Mouse (Mus musculus) stomach, embryonic 14.5 days (tissue): ENCODE results near the gene Tmem44. TPM values are rescaled to one million over a fixed set of nuclear protein-coding genes. Genes with fewer than 3 reads are reported as not detected.

Experiments
- ATAC-seq: fragments of 200-750 bp; cut with Nextera tagmentation; 2 replicates; pipeline ENCODE4 v1.8.0; 2017; ENCODE audit warnings: low read depth, moderate TSS enrichment; ENCODE audit not compliant: insufficient number of reproducible peaks, insufficient read depth, low FRiP score
- H3K27ac ChIP-seq: fragments of 300-500 bp; sonication (generic); 2 replicates; pipeline ENCODE4 v1.5.1; 2014; ENCODE audit warnings: mild to moderate bottlenecking, low read length, moderate library complexity, mixed read lengths
- H3K27me3 ChIP-seq: fragments of 300-500 bp; sonication (generic); 2 replicates; pipeline ENCODE4 v1.6.1; 2014; ENCODE audit warnings: low read length, control low read depth, mixed read lengths; ENCODE audit not compliant: control insufficient read depth, insufficient read depth
- H3K36me3 ChIP-seq: fragments of 300-500 bp; sonication (generic); 2 replicates; pipeline ENCODE4 v1.6.1; 2014; ENCODE audit warnings: mild to moderate bottlenecking, control low read depth, low read length, moderate library complexity, mixed read lengths; ENCODE audit not compliant: control insufficient read depth, insufficient read depth
- H3K4me1 ChIP-seq: fragments of 300-500 bp; sonication (generic); 2 replicates; pipeline ENCODE4 v1.6.1; 2014; ENCODE audit warnings: low read length, control low read depth, mixed read lengths; ENCODE audit not compliant: control insufficient read depth, insufficient read depth
- H3K4me2 ChIP-seq: fragments of 300-500 bp; sonication (generic); replicated peaks from 2 replicates; pipeline ENCODE4 v1.6.1; 2014; ENCODE audit warnings: low read depth, low read length, control low read depth
- H3K4me3 ChIP-seq: fragments of 300-500 bp; sonication (generic); 2 replicates; pipeline ENCODE4 v1.5.1; 2014; ENCODE audit warnings: low read depth, low read length, control low read depth
- H3K9ac ChIP-seq: fragments of 300-500 bp; sonication (generic); replicated peaks from 2 replicates; pipeline ENCODE4 v1.6.1; 2014; ENCODE audit warnings: low read depth, mild to moderate bottlenecking, control low read depth, low read length, moderate library complexity, mixed read lengths
- H3K9me3 ChIP-seq: fragments of 300-500 bp; sonication (generic); 2 replicates; pipeline ENCODE4 v1.6.1; 2016; ENCODE audit warnings: low read depth, low read length, control low read depth; ENCODE audit not compliant: control insufficient read depth
- WGBS: fragments of 180-500 bp; shearing (Covaris S2); extraction: QIAGEN DNeasy Blood & Tissue Kit; methylation state at CpG from one replicate; pipeline ENCODE4 v1.1.7; 2014; 5-methylcytosine and 5-hydroxymethylcytosine counted together
- polyA plus RNA-seq: library from polyadenylated mRNA; unstranded; fragments of >200 nt; fragmentation: Nextera tagmentation; extraction: Ambion mirVana; gene quantifications from 2 replicates; pipeline ENCODE4 v1.2.1, GENCODE M21; 2014

Gene Tmem44
- polyA plus RNA-seq, result 15.2 and 16.0 TPM in 2 replicates

GRCm38 (mm10) chr16:30550748-30551192 is at the start of gene Tmem44:
Gene Tmem44 (minus strand): TSS chr16:30550842.
- Histone ChIP-seq H3K4me2 (peak within 1 kb of the TSS; percentile 77), H3K36me3 (no peaks in the 10 kb centered on the region), H3K9ac (peak within 1 kb of the TSS; percentile 72), H3K4me1 (peaks cover 5% of the 10 kb centered on the region; the same call in 1 of the 2 replicates), H3K4me3 (peak within 1 kb of the TSS; percentile 76), H3K27ac (no peak within 1 kb of the TSS; the same call in none of the 2 replicates), H3K27me3 (no peaks in the 10 kb centered on the region), H3K9me3 (peaks cover 5% of the 10 kb centered on the region; the same call in 1 of the 2 replicates)
- 4% methylated on average over 14 of the region's 14 CpGs for WGBS
- peak; percentile 51; the same call in 1 of the 2 replicates for ATAC-seq

- no peaks in the 10 kb centered on the region for H3K36me3 ChIP-seq
- H3K4me2 ChIP-seq, result peak within 1 kb of the TSS; percentile 95
- peaks cover 30% of the 10 kb centered on the region for H3K4me1 ChIP-seq
- WGBS, result under 1% methylated on average over 63 of the region's 63 CpGs
- H3K9ac ChIP-seq, result peak within 1 kb of the TSS; percentile 66
- peak within 1 kb of the TSS; percentile 80 for H3K27ac ChIP-seq
- peak within 1 kb of the TSS; percentile 65 for H3K4me3 ChIP-seq
- ATAC-seq, result peak; percentile 80
- H3K9me3 ChIP-seq, result no peaks in the 10 kb centered on the region
- no peaks in the 10 kb centered on the region for H3K27me3 ChIP-seq
These were observed 49.0 kb upstream of the Tmem44 start, which contains the start of gene Fam43a for GRCm38 (mm10) chr16:30599491-30600268. Gene Fam43a (plus strand): TSS chr16:30599723.

- no peaks in the 10 kb centered on the region for H3K9me3 ChIP-seq
- H3K4me1 ChIP-seq, result peaks cover 18% of the 10 kb centered on the region
- no peaks in the 10 kb centered on the region for H3K36me3 ChIP-seq
- no peak overlapping the region for H3K9ac ChIP-seq
- H3K4me3 ChIP-seq, result no peak overlapping the region
- H3K27ac ChIP-seq, result no peak overlapping the region
- no peaks in the 10 kb centered on the region for H3K27me3 ChIP-seq
- H3K4me2 ChIP-seq, result peak overlapping the region; percentile 42
- 11% methylated on average over 16 of the region's 16 CpGs for WGBS
- no peak for ATAC-seq
These were observed 46.5 kb upstream of the Tmem44 start for GRCm38 (mm10) chr16:30596959-30597681.

DNA sequence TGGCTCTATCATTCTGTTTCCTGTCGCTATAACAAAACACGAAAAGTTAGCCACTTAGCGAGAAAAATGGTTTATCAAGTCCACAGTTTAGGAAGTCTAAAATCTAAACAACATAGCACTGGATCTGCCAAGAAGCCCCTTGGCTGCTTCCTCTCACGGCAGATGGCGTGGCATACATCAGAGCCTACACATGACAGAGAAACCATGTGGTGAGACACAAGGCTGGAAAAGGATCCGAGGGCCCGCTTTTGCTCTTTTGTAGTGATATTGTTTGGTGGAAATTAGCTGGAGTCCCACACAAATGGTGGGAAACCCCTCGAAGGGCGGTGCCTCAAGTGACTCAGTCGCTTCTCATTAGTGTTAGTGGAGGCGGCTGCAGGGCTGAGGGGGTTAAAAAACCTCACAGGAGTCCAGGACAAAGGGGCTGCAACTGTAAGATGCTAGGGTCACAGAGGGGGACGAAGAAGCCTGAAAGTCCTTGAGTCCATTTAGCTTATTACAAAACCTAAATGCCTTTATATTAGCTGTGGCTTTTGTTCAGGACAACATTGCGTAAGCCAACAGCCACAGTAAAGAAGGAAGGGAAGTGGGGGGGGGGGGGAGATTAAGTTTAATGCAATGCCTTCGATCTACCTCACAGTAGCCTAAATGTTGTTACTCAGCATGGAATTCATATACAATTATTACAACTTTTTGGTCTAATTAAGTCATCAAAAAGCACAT is 45.4 kb upstream of the Tmem44 start:
- Histone ChIP-seq H3K27me3 (no peaks in the 10 kb centered on the region), H3K4me1 (peaks cover 7% of the 10 kb centered on the region), H3K27ac (no peak overlapping the region), H3K9ac (no peak overlapping the region), H3K9me3 (no peaks in the 10 kb centered on the region), H3K4me2 (no peak overlapping the region), H3K36me3 (no peaks in the 10 kb centered on the region), H3K4me3 (no peak overlapping the region)
- no peak for ATAC-seq
- WGBS, result 57% methylated on average over 14 of the region's 14 CpGs

GRCm38 (mm10) chr16:30595356-30595755 is 44.7 kb upstream of the Tmem44 start:
- no peak for ATAC-seq
- H3K27ac ChIP-seq, result no peak overlapping the region
- no peaks in the 10 kb centered on the region for H3K27me3 ChIP-seq
- WGBS, result 55% methylated on average over 3 of the region's 3 CpGs
- no peak overlapping the region for H3K4me3 ChIP-seq
- no peaks in the 10 kb centered on the region for H3K9me3 ChIP-seq
- H3K36me3 ChIP-seq, result no peaks in the 10 kb centered on the region
- H3K4me2 ChIP-seq, result no peak overlapping the region
- H3K9ac ChIP-seq, result no peak overlapping the region
- H3K4me1 ChIP-seq, result peaks cover 5% of the 10 kb centered on the region; the same call in 1 of the 2 replicates

- H3K4me3 ChIP-seq, result no peak overlapping the region
- H3K9me3 ChIP-seq, result no peaks in the 10 kb centered on the region
- no peak overlapping the region for H3K27ac ChIP-seq
- ATAC-seq, result no peak
- H3K36me3 ChIP-seq, result no peaks in the 10 kb centered on the region
- no peak overlapping the region for H3K9ac ChIP-seq
- no peaks in the 10 kb centered on the region; the same call in 1 of the 2 replicates for H3K4me1 ChIP-seq
- 41% methylated on average over 3 of the region's 3 CpGs for WGBS
- H3K27me3 ChIP-seq, result no peaks in the 10 kb centered on the region
- H3K4me2 ChIP-seq, result no peak overlapping the region
These were observed 41.3 kb upstream of the Tmem44 start for GRCm38 (mm10) chr16:30591990-30592389.

DNA sequence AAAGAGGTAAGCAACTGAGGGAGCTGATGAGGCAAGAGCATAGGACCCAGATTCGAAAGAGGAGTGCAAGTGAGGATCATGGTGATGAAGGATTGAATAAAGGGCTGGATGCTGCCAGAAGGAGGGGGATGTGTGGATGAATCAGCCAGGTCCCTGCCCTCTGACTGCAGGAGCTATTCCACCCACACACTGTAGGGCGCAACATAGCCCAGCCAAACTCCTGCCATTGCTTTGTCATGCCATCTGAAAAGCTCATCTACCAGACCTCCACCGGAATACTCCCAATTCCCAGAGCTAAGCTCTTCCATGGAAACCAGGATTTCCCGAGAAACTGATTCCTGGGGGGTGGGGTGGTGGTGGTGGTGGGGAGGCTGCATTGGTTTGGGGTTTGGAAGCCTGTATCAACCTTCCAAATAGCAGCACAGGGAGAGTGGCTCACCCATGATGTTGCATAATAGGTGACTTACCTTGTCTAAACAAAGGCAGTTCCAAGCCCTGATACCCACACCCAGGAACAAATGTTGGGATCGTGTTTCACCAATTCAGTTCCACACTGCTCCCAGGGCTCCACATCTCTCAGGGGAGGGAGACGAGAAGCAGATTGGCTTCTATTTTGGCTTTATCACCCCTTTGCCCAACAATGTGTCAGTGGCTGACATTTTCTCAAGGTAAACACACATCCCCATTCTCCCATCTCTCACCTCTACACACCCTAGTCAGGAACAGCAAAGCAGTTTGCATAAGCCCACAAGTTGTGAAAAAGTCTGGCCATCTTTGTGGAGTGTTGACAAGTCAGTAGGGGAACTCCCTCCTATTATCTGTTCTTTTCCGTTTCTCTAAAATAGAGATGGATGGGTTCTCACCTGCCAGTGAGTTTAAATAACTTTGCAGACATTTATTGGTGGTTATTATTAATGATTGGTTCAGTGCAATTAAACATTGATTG is 39.9 kb upstream of the Tmem44 start:
- no peak overlapping the region for H3K4me3 ChIP-seq
- no peaks in the 10 kb centered on the region; the same call in 1 of the 2 replicates for H3K4me1 ChIP-seq
- ATAC-seq, result no peak
- no peak overlapping the region for H3K4me2 ChIP-seq
- 28% methylated on average over 7 of the region's 7 CpGs for WGBS
- H3K27ac ChIP-seq, result no peak overlapping the region
- no peak overlapping the region for H3K9ac ChIP-seq
- no peaks in the 10 kb centered on the region for H3K27me3 ChIP-seq
- no peaks in the 10 kb centered on the region for H3K9me3 ChIP-seq
- no peaks in the 10 kb centered on the region for H3K36me3 ChIP-seq
